10 mouse cellular contexts compared by ENCODE assay signal in the genomic region with DNA sequence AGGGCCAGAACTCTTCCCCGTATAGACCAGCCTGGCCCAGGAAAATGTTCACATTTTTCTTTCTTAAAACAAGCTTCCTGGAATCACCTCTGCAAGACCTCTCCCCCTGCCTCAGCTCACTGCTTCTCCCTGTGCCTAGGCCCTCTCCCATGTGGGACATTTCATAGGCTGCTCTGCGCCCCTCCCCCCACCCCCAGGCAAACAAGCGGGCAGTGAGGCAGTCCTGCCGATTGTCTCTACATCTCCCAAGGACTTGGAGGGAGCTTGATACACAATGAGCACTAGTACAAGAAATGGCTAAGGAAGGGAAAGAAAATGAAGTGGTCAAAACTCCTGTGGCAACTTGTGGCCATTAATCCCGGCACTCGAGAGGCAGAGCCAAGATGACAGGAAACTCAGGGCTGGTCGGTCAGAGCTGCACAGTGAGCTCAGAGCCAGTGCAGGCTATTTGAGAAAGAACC. TPM values are rescaled to one million over a fixed set of nuclear protein-coding genes. Genes with fewer than 3 reads are reported as not detected.
DNase-seq lines count a peak whose midpoint lies in the region; ATAC-seq and TF ChIP-seq lines count a peak whose summit lies in the region.
"Had no signal": no experiment of that assay in that cellular context is flagged by ENCODE, and none has a peak within 500 bp of the region (broad histone marks: within the 10 kb centered on the region; RNA-seq: fewer than 3 reads in every experiment).

No protein-coding gene starts in this region.

- DNase-seq in heart, adult 9 months (ENCODE audit: low spot score in 2 of 2) = no peak
- DNase-seq in 3134 (ENCODE audit: extremely low read depth, insufficient read length, low spot score) = peak; percentile 71
- no peak for DNase-seq in left cerebral cortex, adult 9 months (ENCODE audit: low spot score in 2 of 2)
- no peak for DNase-seq in thymus, postnatal 4 days
- DNase-seq: cerebellum, adult 18-20 months; kidney, postnatal 14 days; thymus, adult 18-20 months had no signal

- H3K4me2 ChIP-seq in heart, embryonic 16.5 days (ENCODE audit: low read depth, low read length) = peak overlapping the region; percentile 46
- H3K4me2 ChIP-seq in intestine, embryonic 16.5 days (ENCODE audit: low read depth, low read length) = peak overlapping the region; percentile 27; the same call in 1 of the 2 replicates

- TF ChIP-seq POLR2A in ES-Bruce4 (IDR thresholded peaks at IDR 0.05; ENCODE audit: insufficient read depth, low read length) = peak; percentile 32

- H3K4me3 ChIP-seq in heart, embryonic 16.5 days (ENCODE audit: low read length) = no peak overlapping the region
- peak overlapping the region; percentile 53 for H3K4me3 ChIP-seq in ES-Bruce4 (ENCODE audit: low read depth, low read length)
- H3K4me3 ChIP-seq in intestine, embryonic 16.5 days (ENCODE audit: low read length) = 0 out of 2 replicates have a peak overlapping the region, but pooled peaks have one; percentile 6

- H3K36me3 ChIP-seq in heart, embryonic 16.5 days (ENCODE audit: control insufficient read depth, insufficient read depth) = no peaks in the 10 kb centered on the region
- H3K36me3 ChIP-seq in ES-Bruce4 (ENCODE audit: control insufficient read depth, insufficient read depth, low read length, poor library complexity, severe bottlenecking) = no peaks in the 10 kb centered on the region
- H3K36me3 ChIP-seq in intestine, embryonic 16.5 days (ENCODE audit: control insufficient read depth, insufficient read depth, low read length) = no peaks in the 10 kb centered on the region

- no peaks in the 10 kb centered on the region for H3K27me3 ChIP-seq in heart, embryonic 16.5 days (ENCODE audit: control insufficient read depth, insufficient read depth, low read length)
- H3K27me3 ChIP-seq in ES-Bruce4 (ENCODE audit: control insufficient read depth, insufficient read depth, low read length, poor library complexity, severe bottlenecking) = no peaks in the 10 kb centered on the region
- no peaks in the 10 kb centered on the region for H3K27me3 ChIP-seq in intestine, embryonic 16.5 days (replicated peaks; ENCODE audit: control insufficient read depth, insufficient read depth, low read length)

- peak overlapping the region; percentile 42 for H3K9ac ChIP-seq in heart, embryonic 16.5 days (ENCODE audit: low read length)
- peak overlapping the region; percentile 72 for H3K9ac ChIP-seq in ES-Bruce4 (ENCODE audit: low read depth, poor library complexity, severe bottlenecking)
- 0 out of 2 replicates have a peak overlapping the region, but pooled peaks have one; percentile 30 for H3K9ac ChIP-seq in intestine, embryonic 16.5 days (ENCODE audit: low read depth, low read length)

- peaks cover 47% of the 10 kb centered on the region for H3K4me1 ChIP-seq in heart, embryonic 16.5 days (ENCODE audit: control insufficient read depth, insufficient read depth, low read length)
- peaks cover 11% of the 10 kb centered on the region for H3K4me1 ChIP-seq in ES-Bruce4 (ENCODE audit: control insufficient read depth, insufficient read depth, low read length)
- H3K4me1 ChIP-seq in intestine, embryonic 16.5 days (ENCODE audit: control insufficient read depth, insufficient read depth, low read length) = peaks cover 58% of the 10 kb centered on the region

- H3K27ac ChIP-seq in heart, embryonic 16.5 days (ENCODE audit: low read length) = peak overlapping the region; percentile 86
- peak overlapping the region; percentile 60 for H3K27ac ChIP-seq in ES-Bruce4 (ENCODE audit: insufficient read depth, low read length)
- H3K27ac ChIP-seq in intestine, embryonic 16.5 days (ENCODE audit: low read length) = peak overlapping the region; percentile 23; the same call in 1 of the 2 replicates

- H3K9me3 ChIP-seq in heart, embryonic 16.5 days (replicated peaks; ENCODE audit: control insufficient read depth, low read length) = no peaks in the 10 kb centered on the region
- no peaks in the 10 kb centered on the region for H3K9me3 ChIP-seq in ES-Bruce4 (replicated peaks; ENCODE audit: control insufficient read depth, insufficient read depth, low read length, poor library complexity, severe bottlenecking)
- H3K9me3 ChIP-seq in intestine, embryonic 16.5 days (ENCODE audit: control insufficient read depth, low read length) = no peaks in the 10 kb centered on the region

- peak; percentile 9; the same call in 1 of the 2 replicates for TF ChIP-seq EP300 in ES-Bruce4 (IDR thresholded peaks at IDR 0.05; ENCODE audit: insufficient read depth, low read depth, low read length)

- no peak for TF ChIP-seq CTCF in ES-Bruce4 (IDR thresholded peaks at IDR 0.05; ENCODE audit: low read depth, low read length)

- no peak for ATAC-seq in heart, embryonic 16.5 days (replicated peaks; ENCODE audit: extremely low read depth, insufficient read depth, low FRiP score)
- ATAC-seq in intestine, embryonic 16.5 days = no peak

- WGBS in heart, embryonic 16.5 days = 16% methylated on average over 7 of the region's 7 CpGs
- 24% methylated on average over 7 of the region's 7 CpGs for WGBS in intestine, embryonic 16.5 days

RNA-seq across cellular contexts. Expression of a gene that starts 8.1 kb away (rescaled TPM):
- 2.0 and 2.1 TPM in 2 replicates for polyA plus RNA-seq in heart, embryonic 16.5 days (2015; fragmentation: Nextera tagmentation; extraction: Ambion mirVana)
- polyA plus RNA-seq in ES-Bruce4 (2011; ENCODE audit: insufficient read depth, insufficient read length, low read depth, missing spikeins) = 25.8 and 28.6 TPM in 2 replicates
- 2.3 and 2.8 TPM in 2 replicates for polyA plus RNA-seq in intestine, embryonic 16.5 days (2015; fragmentation: Nextera tagmentation; extraction: Ambion mirVana)

RNA-seq across cellular contexts. Expression of a gene that starts 14.4 kb away (rescaled TPM):
- 6.0 and 8.4 TPM in 2 replicates for polyA plus RNA-seq in heart, embryonic 16.5 days (2015; fragmentation: Nextera tagmentation; extraction: Ambion mirVana)
- polyA plus RNA-seq in ES-Bruce4 (2011; ENCODE audit: insufficient read depth, insufficient read length, low read depth, missing spikeins) = 4.9 and 7.6 TPM in 2 replicates
- polyA plus RNA-seq in intestine, embryonic 16.5 days (2015; fragmentation: Nextera tagmentation; extraction: Ambion mirVana) = 3.4 and 4.1 TPM in 2 replicates

RNA-seq across cellular contexts. Expression of a gene that starts 33.9 kb away (rescaled TPM):
- 19.4 and 32.5 TPM in 2 replicates for polyA plus RNA-seq in heart, embryonic 16.5 days (2015; fragmentation: Nextera tagmentation; extraction: Ambion mirVana)
- 0.90 and 1.1 TPM in 2 replicates for polyA plus RNA-seq in ES-Bruce4 (2011; ENCODE audit: insufficient read depth, insufficient read length, low read depth, missing spikeins)
- 12.2 and 13.0 TPM in 2 replicates for polyA plus RNA-seq in intestine, embryonic 16.5 days (2015; fragmentation: Nextera tagmentation; extraction: Ambion mirVana)

RNA-seq across cellular contexts. Expression of a gene that starts 34.8 kb away (rescaled TPM):
- polyA plus RNA-seq in heart, embryonic 16.5 days (2015; fragmentation: Nextera tagmentation; extraction: Ambion mirVana) = 44.7 and 53.2 TPM in 2 replicates
- 58.9 and 59.1 TPM in 2 replicates for polyA plus RNA-seq in ES-Bruce4 (2011; ENCODE audit: insufficient read depth, insufficient read length, low read depth, missing spikeins)
- polyA plus RNA-seq in intestine, embryonic 16.5 days (2015; fragmentation: Nextera tagmentation; extraction: Ambion mirVana) = 69.2 and 79.6 TPM in 2 replicates

Comparison
In these comparisons a context has a peak if more than half of its experiments do, and no peak if none do; other contexts are left out.
1. H3K27ac ChIP-seq: peak in every context shown above with its lines; median percentile 86 in heart, embryonic 16.5 days; 60 in ES-Bruce4; 23 in intestine, embryonic 16.5 days.